18 mouse cellular contexts compared by ENCODE assay signal in the genomic region with DNA sequence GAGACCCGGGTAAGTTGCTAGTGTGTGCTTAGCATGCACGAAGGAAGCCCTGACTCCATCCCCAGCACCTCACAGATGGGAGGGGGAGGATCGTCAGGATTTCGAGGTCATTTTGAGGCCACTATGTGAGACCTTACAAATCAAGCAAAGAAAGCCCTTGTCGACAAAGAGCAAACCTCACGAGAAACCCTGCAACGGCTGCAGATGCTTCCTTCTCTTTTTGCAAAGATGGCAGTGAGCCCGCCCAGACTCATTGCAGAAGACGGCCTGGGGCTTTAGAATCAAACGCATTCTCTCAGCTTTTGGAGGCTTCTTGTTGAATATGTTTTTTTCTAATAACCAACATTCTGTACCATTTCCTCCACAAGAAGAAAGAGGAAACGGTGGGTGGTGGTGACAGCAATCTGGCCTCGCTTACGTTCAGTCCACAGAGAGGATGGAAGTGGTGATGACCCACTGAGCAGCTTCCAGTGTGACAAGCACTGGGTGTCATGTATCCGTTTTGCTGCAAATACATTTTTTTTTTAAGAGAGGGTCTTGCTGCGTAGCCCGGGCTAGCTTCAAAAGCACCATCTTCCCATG. TPM values are rescaled to one million over a fixed set of nuclear protein-coding genes. Genes with fewer than 3 reads are reported as not detected.
DNase-seq lines count a peak whose midpoint lies in the region; ATAC-seq and TF ChIP-seq lines count a peak whose summit lies in the region.
"Had no signal": no experiment of that assay in that cellular context is flagged by ENCODE, and none has a peak within 500 bp of the region (broad histone marks: within the 10 kb centered on the region; RNA-seq: fewer than 3 reads in every experiment).

No protein-coding gene starts in this region.

- intact Hi-C loops in gastrocnemius, adult 2 months (cut with DNase I) = no loop called here

- no peak for TF ChIP-seq CTCF in gastrocnemius, adult 2 months (IDR thresholded peaks at IDR 0.05)

- H3K27ac ChIP-seq in gastrocnemius, adult 2 months = peak overlapping the region; percentile 20; the same call in 1 of the 2 replicates
- H3K27ac ChIP-seq: heart, adult 2 months; liver, embryonic 15.5 days; midbrain, embryonic 10.5 days had no signal

- no peak overlapping the region for H3K4me3 ChIP-seq in gastrocnemius, adult 2 months
- H3K4me3 ChIP-seq: heart, adult 2 months; liver, embryonic 15.5 days; midbrain, embryonic 10.5 days; myocyte had no signal

- peak; percentile 60 to 62 for ATAC-seq in hematopoietic stem cell, adult 5-6 weeks (replicated peaks in 1 of 2; ENCODE audit: insufficient read depth in 1 of 2, low FRiP score in 2 of 2, low TSS enrichment in 1 of 2, low read depth in 1 of 2, poor library complexity in 2 of 2, severe bottlenecking in 2 of 2)
- peak; percentile 40; the same call in 1 of the 2 replicates for ATAC-seq in neutrophil, adult 5-6 weeks (ENCODE audit: extremely low read depth, insufficient number of reproducible peaks, low FRiP score, poor library complexity, severe bottlenecking)
- ATAC-seq: hindbrain, embryonic 16.5 days had no signal

- no peak for DNase-seq in gastrocnemius, adult 2 months
- DNase-seq in gastrocnemius, postnatal 4 days (ENCODE audit: low spot score in 2 of 2) = no peak
- peak; percentile 61 to 66 for DNase-seq in spleen, postnatal 36 days (ENCODE audit: low spot score in 2 of 2)
- no peak for DNase-seq in spleen, postnatal 4 days (ENCODE audit: low spot score in 2 of 2)
- no peak for DNase-seq in right cerebral cortex, postnatal 36 days (ENCODE audit: low spot score in 2 of 2)
- DNase-seq in adrenal gland, adult 8-10 months = no peak
- DNase-seq: adrenal gland, postnatal 36 days; cerebellum, adult 11-12 months; heart, postnatal 14 days had no signal

RNA-seq across cellular contexts. Expression of gene Rtf2, which starts 2.9 kb away (rescaled TPM):
- 10 to 100 TPM; 28.1 to 29.3 TPM for total RNA-seq in gastrocnemius, adult 2 months (2021)
- 10 to 100 TPM; 45.3 to 45.4 TPM for total RNA-seq in gastrocnemius, postnatal 4 days (2021)
- total RNA-seq in hematopoietic stem cell, adult 5-6 weeks (2017) = 159 and 187 TPM in 2 replicates
- 225 and 239 TPM in 2 replicates for total RNA-seq in neutrophil, adult 5-6 weeks (2017)
- 10 to 100 TPM; 77.2 to 92.4 (median 82.4) TPM for total RNA-seq in adrenal gland, adult 8-10 months (2022)

RNA-seq across cellular contexts. Expression of gene Gcnt7, which starts 20.9 kb away (rescaled TPM):
- total RNA-seq in gastrocnemius, adult 2 months (2021) = not detected
- total RNA-seq in gastrocnemius, postnatal 4 days (2021) = not detected
- 0.13 and 0.15 TPM in 2 replicates for total RNA-seq in hematopoietic stem cell, adult 5-6 weeks (2017)
- total RNA-seq in neutrophil, adult 5-6 weeks (2017) = 0.74 and 1.0 TPM in 2 replicates
- total RNA-seq in adrenal gland, adult 8-10 months (2022) = not detected
- total RNA-seq: adrenal gland, postnatal 36 days; heart, adult 2 months; heart, postnatal 14 days; layer of hippocampus, postnatal 10 days; left cerebral cortex, postnatal 36 days had no signal

RNA-seq across cellular contexts. Expression of gene Fam209, which starts 34.9 kb away (rescaled TPM):
- total RNA-seq in gastrocnemius, adult 2 months (2021) = under 1 TPM in 1 of 2 experiments, not detected in 1; 0.36 TPM
- 1 to 10 TPM in 1 of 2 experiments, under 1 TPM in 1; 0.83 to 1.1 TPM for total RNA-seq in gastrocnemius, postnatal 4 days (2021)
- total RNA-seq in hematopoietic stem cell, adult 5-6 weeks (2017) = 3.1 and 3.4 TPM in 2 replicates
- total RNA-seq in neutrophil, adult 5-6 weeks (2017) = 14.4 and 15.8 TPM in 2 replicates
- under 1 TPM in 1 of 4 experiments, not detected in 3; 0.38 TPM for total RNA-seq in adrenal gland, adult 8-10 months (2022)
- total RNA-seq: adrenal gland, postnatal 36 days; heart, adult 2 months; heart, postnatal 14 days; layer of hippocampus, postnatal 10 days; left cerebral cortex, postnatal 36 days had no signal

RNA-seq across cellular contexts. Expression of gene Cass4, which starts 43.9 kb away (rescaled TPM):
- under 1 TPM; 0.08 to 0.13 TPM for total RNA-seq in gastrocnemius, adult 2 months (2021)
- 1 to 10 TPM in 1 of 2 experiments, under 1 TPM in 1; 0.62 to 1.1 TPM for total RNA-seq in gastrocnemius, postnatal 4 days (2021)
- 1.0 and 2.7 TPM in 2 replicates for total RNA-seq in hematopoietic stem cell, adult 5-6 weeks (2017)
- 30.7 and 34.6 TPM in 2 replicates for total RNA-seq in neutrophil, adult 5-6 weeks (2017)
- total RNA-seq in adrenal gland, adult 8-10 months (2022) = under 1 TPM in 3 of 4 experiments, not detected in 1; 0.12 to 0.25 (median 0.19) TPM

Comparison
In these comparisons a context has a peak if more than half of its experiments do, and no peak if none do; other contexts are left out.
1. DNase-seq: peak in spleen, postnatal 36 days (2 of 2); none in gastrocnemius, adult 2 months (single experiment), gastrocnemius, postnatal 4 days (0 of 2), spleen, postnatal 4 days (0 of 2), right cerebral cortex, postnatal 36 days (0 of 2) and adrenal gland, adult 8-10 months (single experiment).